Mouse (Mus musculus) neural tube, embryonic 14.5 days (tissue): ENCODE results near the gene Hs1bp3. TPM values are rescaled to one million over a fixed set of nuclear protein-coding genes. Genes with fewer than 3 reads are reported as not detected.

Source experiments
- ATAC-seq: fragments of 200-750 bp; cut with Nextera tagmentation; 2 replicates; pipeline ENCODE4 v1.8.0; 2017; ENCODE audit warnings: low read depth, mild to moderate bottlenecking, moderate TSS enrichment, moderate library complexity
- H3K27ac ChIP-seq: fragments of 300-500 bp; sonication (generic); 2 replicates; pipeline ENCODE4 v1.5.1; 2014; ENCODE audit warnings: low read depth, mild to moderate bottlenecking, control low read depth, low read length, moderate library complexity, mixed read lengths
- H3K27me3 ChIP-seq: fragments of 300-500 bp; sonication (generic); 2 replicates; pipeline ENCODE4 v1.6.1; 2014; ENCODE audit warnings: low read length; ENCODE audit not compliant: control insufficient read depth, insufficient read depth
- H3K36me3 ChIP-seq: fragments of 300-500 bp; sonication (generic); 2 replicates; pipeline ENCODE4 v1.6.1; 2014; ENCODE audit warnings: low read length, mixed read lengths; ENCODE audit not compliant: control insufficient read depth, insufficient read depth
- H3K4me1 ChIP-seq: fragments of 300-500 bp; sonication (generic); 2 replicates; pipeline ENCODE4 v1.6.1; 2014; ENCODE audit warnings: low read length; ENCODE audit not compliant: control insufficient read depth, insufficient read depth
- H3K4me2 ChIP-seq: fragments of 300-500 bp; sonication (generic); 2 replicates; pipeline ENCODE4 v1.6.1; 2014; ENCODE audit warnings: mild to moderate bottlenecking, low read depth, low read length, control low read depth
- H3K4me3 ChIP-seq: fragments of 300-500 bp; sonication (generic); 2 replicates; pipeline ENCODE4 v1.5.1; 2014; ENCODE audit warnings: low read depth, low read length, control low read depth, mixed read lengths
- H3K9ac ChIP-seq: fragments of 300-500 bp; sonication (generic); replicated peaks from 2 replicates; pipeline ENCODE4 v1.6.1; 2014; ENCODE audit warnings: low read depth, mild to moderate bottlenecking, control low read depth, low read length, mixed read lengths
- H3K9me3 ChIP-seq: fragments of 300-500 bp; sonication (generic); 2 replicates; pipeline ENCODE4 v1.6.1; 2016; ENCODE audit warnings: low read length; ENCODE audit not compliant: control insufficient read depth
- WGBS: fragments of 180-500 bp; shearing (Covaris S2); extraction: QIAGEN DNeasy Blood & Tissue Kit; methylation state at CpG from one replicate; pipeline ENCODE4 v1.1.7; 2014; 5-methylcytosine and 5-hydroxymethylcytosine counted together
- polyA plus RNA-seq: library from polyadenylated mRNA; unstranded; fragments of >200 nt; fragmentation: Nextera tagmentation; extraction: Ambion mirVana; gene quantifications from 2 replicates; pipeline ENCODE4 v1.2.1, GENCODE M21; 2014

Gene Hs1bp3
- polyA plus RNA-seq, 1 experiment from 2014 or later: 6.2 TPM

GRCm38 (mm10) chr12:8348733-8349513 lies 35.7 kb downstream of the Hs1bp3 start:
- Histone ChIP-seq H3K4me3 (no peak overlapping the region), H3K9ac (no peak overlapping the region), H3K27me3 (no peaks in the 10 kb centered on the region), H3K9me3 (no peaks in the 10 kb centered on the region), H3K4me1 (0 out of 2 replicates have a peak, but pooled peaks cover 3% of the 10 kb centered on the region), H3K27ac (no peak overlapping the region), H3K36me3 (no peaks in the 10 kb centered on the region), H3K4me2 (no peak overlapping the region)
- ATAC-seq: 0 out of 2 replicates have a peak, but pooled peaks have one; percentile 18
- WGBS: 69% methylated on average over 9 of the region's 9 CpGs

GRCm38 (mm10) chr12:8351025-8351903 lies 38.0 kb downstream of the Hs1bp3 start:
- no peaks in the 10 kb centered on the region for H3K36me3 ChIP-seq
- no peaks in the 10 kb centered on the region for H3K9me3 ChIP-seq
- no peak overlapping the region for H3K27ac ChIP-seq
- H3K4me2 ChIP-seq: no peak overlapping the region
- WGBS: 41% methylated on average over 4 of the region's 4 CpGs
- ATAC-seq: no peak
- no peaks in the 10 kb centered on the region for H3K27me3 ChIP-seq
- no peak overlapping the region for H3K9ac ChIP-seq
- H3K4me1 ChIP-seq: 0 out of 2 replicates have a peak, but pooled peaks cover 3% of the 10 kb centered on the region
- no peak overlapping the region for H3K4me3 ChIP-seq

GRCm38 (mm10) chr12:8353071-8353470 lies 39.8 kb downstream of the Hs1bp3 start:
- no peak overlapping the region for H3K4me2 ChIP-seq
- no peaks in the 10 kb centered on the region for H3K36me3 ChIP-seq
- no peak overlapping the region for H3K4me3 ChIP-seq
- no peaks in the 10 kb centered on the region for H3K27me3 ChIP-seq
- no peak overlapping the region for H3K9ac ChIP-seq
- ATAC-seq: no peak
- H3K9me3 ChIP-seq: no peaks in the 10 kb centered on the region
- H3K27ac ChIP-seq: no peak overlapping the region
- WGBS: 76% methylated on average over 4 of the region's 4 CpGs
- no peaks in the 10 kb centered on the region for H3K4me1 ChIP-seq

- no peak for ATAC-seq
- Histone ChIP-seq H3K4me3 (no peak overlapping the region), H3K27me3 (no peaks in the 10 kb centered on the region), H3K4me2 (no peak overlapping the region), H3K9me3 (no peaks in the 10 kb centered on the region), H3K27ac (no peak overlapping the region), H3K9ac (no peak overlapping the region), H3K4me1 (no peaks in the 10 kb centered on the region), H3K36me3 (no peaks in the 10 kb centered on the region)
- WGBS: 83% methylated on average over 1 of the region's 1 CpGs
Measured at GRCm38 (mm10) chr12:8354187-8354586, 41.0 kb downstream of the Hs1bp3 start.

- 93% methylated on average over 4 of the region's 4 CpGs for WGBS
- H3K36me3 ChIP-seq: no peaks in the 10 kb centered on the region
- no peak overlapping the region for H3K9ac ChIP-seq
- H3K27me3 ChIP-seq: no peaks in the 10 kb centered on the region
- no peaks in the 10 kb centered on the region for H3K4me1 ChIP-seq
- no peak overlapping the region for H3K4me3 ChIP-seq
- H3K4me2 ChIP-seq: no peak overlapping the region
- H3K9me3 ChIP-seq: no peaks in the 10 kb centered on the region
- ATAC-seq: no peak
- H3K27ac ChIP-seq: no peak overlapping the region
Measured at GRCm38 (mm10) chr12:8355011-8355410, 41.8 kb downstream of the Hs1bp3 start.

GRCm38 (mm10) chr12:8357449-8357848 lies 44.2 kb downstream of the Hs1bp3 start:
- H3K4me2 ChIP-seq: no peak overlapping the region
- no peak overlapping the region for H3K4me3 ChIP-seq
- no peaks in the 10 kb centered on the region for H3K9me3 ChIP-seq
- H3K4me1 ChIP-seq: no peaks in the 10 kb centered on the region
- H3K27ac ChIP-seq: peak overlapping the region; percentile 22; the same call in 1 of the 2 replicates
- H3K9ac ChIP-seq: no peak overlapping the region
- H3K27me3 ChIP-seq: no peaks in the 10 kb centered on the region
- WGBS: 58% methylated on average over 5 of the region's 5 CpGs
- no peaks in the 10 kb centered on the region for H3K36me3 ChIP-seq
- ATAC-seq: peak; percentile 72; the same call in 1 of the 2 replicates

- ATAC-seq: no peak
- H3K4me2 ChIP-seq: no peak overlapping the region
- 82% methylated on average over 5 of the region's 5 CpGs for WGBS
- no peak overlapping the region for H3K9ac ChIP-seq
- H3K27me3 ChIP-seq: no peaks in the 10 kb centered on the region
- H3K4me3 ChIP-seq: no peak overlapping the region
- no peaks in the 10 kb centered on the region for H3K9me3 ChIP-seq
- H3K36me3 ChIP-seq: no peaks in the 10 kb centered on the region
- H3K27ac ChIP-seq: no peak overlapping the region
- no peaks in the 10 kb centered on the region for H3K4me1 ChIP-seq
Measured at GRCm38 (mm10) chr12:8358344-8358966, 45.2 kb downstream of the Hs1bp3 start.

GRCm38 (mm10) chr12:8359418-8360112 lies 46.3 kb downstream of the Hs1bp3 start:
- no peak overlapping the region for H3K4me3 ChIP-seq
- H3K27me3 ChIP-seq: no peaks in the 10 kb centered on the region
- no peak overlapping the region for H3K27ac ChIP-seq
- H3K4me2 ChIP-seq: no peak overlapping the region
- no peak for ATAC-seq
- H3K4me1 ChIP-seq: no peaks in the 10 kb centered on the region
- WGBS: 100% methylated on average over 3 of the region's 3 CpGs
- H3K9ac ChIP-seq: no peak overlapping the region
- no peaks in the 10 kb centered on the region for H3K36me3 ChIP-seq
- H3K9me3 ChIP-seq: no peaks in the 10 kb centered on the region
